Mouse (Mus musculus) layer of hippocampus, postnatal 14 days (tissue): ENCODE data around the gene Pou3f4. TPM values are rescaled to one million over a fixed set of nuclear protein-coding genes. Genes with fewer than 3 reads are reported as not detected.
"Not testable (repeated sequence)": the region's sequence is repeated elsewhere in the genome, so short reads cannot be mapped to it uniquely, and the experiment has no call there.

ENCODE experiments used
- DNase-seq, 2 experiments: peaks; one replicate each; pipeline ENCODE4 v3.0.0; 2021 to 2022; ENCODE audit warnings: low spot score in 2 of 2, mixed read lengths in 1 of 2
- long read RNA-seq, 2 experiments: library from polyadenylated mRNA; stranded (forward); transcript quantifications; one replicate each; pipeline ENCODE4 v2.0.0; 2021
- total RNA-seq, 2 experiments: library from RNA; stranded (reverse); gene quantifications; 2 replicates each; pipeline ENCODE4 v1.2.3; 2021

The Pou3f4 gene
- 1 to 10 TPM; 3.3 to 4.4 TPM for total RNA-seq
- long read RNA-seq, experiment 1, partial matches to known transcripts: 0 of 1 reads
- long read RNA-seq, experiment 1, other reads (novel, unspliced or antisense): 0 of 1 reads
- long read RNA-seq, experiment 2: 0 reads

DNA sequence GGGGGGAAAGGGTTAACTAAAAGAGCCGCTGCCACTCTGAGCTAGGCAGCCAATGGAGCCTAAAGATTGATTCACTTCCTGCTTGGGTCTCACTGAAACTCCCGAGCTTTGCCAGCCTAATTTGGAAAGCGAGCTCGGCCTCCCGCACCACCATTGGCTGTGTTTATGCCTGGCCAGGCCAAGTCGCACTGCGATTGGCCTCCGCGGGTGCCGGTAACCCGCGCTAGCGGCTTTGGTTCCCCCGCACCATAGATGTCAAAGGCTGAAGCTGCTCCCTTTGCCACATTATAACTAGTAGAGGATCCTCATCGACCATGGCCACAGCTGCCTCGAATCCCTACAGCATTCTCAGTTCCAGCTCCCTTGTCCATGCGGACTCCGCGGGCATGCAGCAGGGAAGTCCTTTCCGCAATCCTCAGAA is at the start of gene Pou3f4:
Gene Pou3f4, plus strand, starts transcription at position 130 of the 421 bp plus-strand sequence.
- DNase-seq: peak; percentile 69 to 86

GRCm38 (mm10) chrX:110765939-110766338 is 48.1 kb upstream of the Pou3f4 start:
- no peak for DNase-seq

DNA sequence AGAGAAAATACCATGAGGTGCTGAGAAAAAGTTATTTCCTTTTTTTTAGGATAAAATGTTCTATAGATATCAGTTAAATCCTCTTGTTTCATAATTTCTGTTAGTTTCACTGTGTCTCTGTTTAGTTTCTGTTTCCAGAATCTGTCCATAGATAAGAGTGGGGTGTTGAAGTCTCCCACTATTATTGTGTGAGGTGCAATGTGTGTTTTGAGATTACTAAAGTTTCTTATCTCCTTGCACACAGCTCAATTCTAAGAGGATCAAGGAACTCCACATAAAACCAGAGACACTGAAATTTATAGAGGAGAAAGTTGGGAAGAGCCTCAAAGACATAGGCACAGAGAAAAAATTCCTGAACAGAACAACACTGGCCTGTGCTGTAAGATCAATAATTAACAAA is 39.3 kb upstream of the Pou3f4 start:
- DNase-seq: not testable (repeated sequence)

GRCm38 (mm10) chrX:110802502-110802901 is 11.6 kb upstream of the Pou3f4 start:
- no peak for DNase-seq

- no peak for DNase-seq
Observed at GRCm38 (mm10) chrX:110810001-110810578, 4.0 kb upstream of the Pou3f4 start.

DNA sequence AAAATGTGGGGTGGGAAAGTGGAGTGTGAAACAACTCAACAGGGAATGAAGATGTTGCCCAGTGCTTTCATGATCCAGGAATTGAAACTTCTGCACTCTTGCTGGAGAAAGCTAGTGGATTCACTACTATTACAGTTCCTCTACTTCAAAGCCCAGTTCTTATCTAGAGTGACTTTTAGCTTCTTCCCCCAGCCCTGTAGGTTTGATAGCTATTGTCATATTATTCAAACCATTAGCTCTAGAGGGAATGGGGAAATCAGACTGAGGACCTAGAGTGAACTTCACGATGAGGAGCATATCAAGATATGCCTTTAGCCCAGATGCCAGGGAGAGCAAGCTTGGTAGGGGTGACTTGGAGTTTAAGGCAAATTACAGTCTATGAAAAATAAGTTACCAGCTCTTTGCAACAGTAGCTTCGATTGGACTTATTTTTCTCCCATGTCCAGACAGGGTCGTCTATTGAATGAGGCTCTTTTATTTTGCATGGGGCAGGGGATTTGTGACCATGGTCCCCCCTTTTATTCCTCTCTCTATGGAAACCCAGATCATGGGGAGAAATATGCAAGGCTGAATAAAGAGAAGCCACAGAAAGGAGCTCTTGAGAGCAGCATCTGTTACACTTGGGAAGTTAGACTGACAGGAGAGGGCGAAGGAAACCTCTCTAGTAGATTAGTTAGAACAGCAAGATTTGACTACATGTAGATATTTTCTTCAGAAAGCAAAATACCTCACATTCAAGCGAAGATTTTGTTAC is 3.1 kb upstream of the Pou3f4 start:
- DNase-seq: no peak

DNA sequence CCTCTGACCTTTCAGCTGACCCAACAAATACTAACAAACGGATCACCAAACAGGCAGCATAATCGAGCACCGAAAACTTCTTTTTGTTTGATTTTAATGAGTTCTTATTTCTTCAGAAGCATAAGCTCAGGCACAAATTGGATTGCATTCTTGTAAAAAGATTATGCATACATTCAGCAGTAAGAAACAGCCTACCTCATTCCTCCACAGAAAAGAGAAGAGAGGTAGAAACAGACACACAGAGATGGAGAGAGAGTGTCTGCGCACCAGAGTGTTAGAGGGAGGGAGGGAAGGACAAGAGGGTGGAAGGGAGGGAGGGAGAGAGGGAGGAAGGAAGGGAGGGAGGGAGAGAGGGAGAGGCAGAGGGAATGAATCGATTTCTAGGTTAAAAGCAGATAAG is 2.0 kb upstream of the Pou3f4 start:
- DNase-seq: no peak

GRCm38 (mm10) chrX:110813401-110813800 is 679 bp upstream of the Pou3f4 start:
- no peak for DNase-seq

DNA sequence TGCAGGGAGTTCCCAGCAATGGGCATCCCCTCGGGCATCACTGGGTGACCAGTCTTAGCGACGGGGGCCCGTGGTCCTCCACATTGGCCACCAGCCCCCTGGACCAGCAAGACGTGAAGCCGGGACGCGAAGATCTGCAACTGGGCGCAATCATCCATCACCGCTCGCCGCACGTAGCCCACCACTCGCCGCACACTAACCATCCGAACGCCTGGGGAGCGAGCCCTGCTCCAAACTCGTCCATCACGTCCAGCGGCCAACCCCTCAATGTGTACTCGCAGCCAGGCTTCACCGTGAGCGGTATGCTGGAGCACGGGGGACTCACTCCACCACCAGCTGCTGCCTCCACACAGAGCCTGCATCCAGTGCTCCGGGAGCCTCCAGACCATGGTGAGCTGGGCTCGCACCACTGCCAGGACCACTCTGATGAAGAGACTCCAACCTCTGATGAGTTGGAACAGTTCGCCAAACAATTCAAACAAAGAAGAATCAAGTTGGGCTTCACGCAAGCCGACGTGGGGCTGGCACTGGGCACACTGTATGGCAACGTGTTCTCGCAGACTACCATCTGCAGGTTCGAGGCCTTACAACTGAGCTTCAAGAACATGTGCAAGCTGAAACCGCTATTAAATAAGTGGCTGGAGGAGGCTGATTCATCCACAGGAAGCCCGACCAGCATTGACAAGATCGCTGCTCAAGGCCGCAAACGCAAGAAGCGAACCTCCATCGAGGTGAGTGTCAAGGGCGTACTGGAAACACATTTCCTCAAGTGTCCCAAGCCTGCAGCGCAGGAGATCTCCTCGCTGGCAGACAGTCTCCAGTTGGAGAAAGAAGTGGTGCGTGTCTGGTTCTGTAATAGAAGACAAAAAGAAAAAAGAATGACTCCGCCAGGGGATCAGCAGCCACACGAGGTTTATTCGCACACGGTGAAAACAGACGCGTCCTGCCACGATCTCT is 790 bp downstream of the Pou3f4 start:
- no peak for DNase-seq

GRCm38 (mm10) chrX:110815549-110815930 is 1.5 kb downstream of the Pou3f4 start:
- DNase-seq: no peak

DNA sequence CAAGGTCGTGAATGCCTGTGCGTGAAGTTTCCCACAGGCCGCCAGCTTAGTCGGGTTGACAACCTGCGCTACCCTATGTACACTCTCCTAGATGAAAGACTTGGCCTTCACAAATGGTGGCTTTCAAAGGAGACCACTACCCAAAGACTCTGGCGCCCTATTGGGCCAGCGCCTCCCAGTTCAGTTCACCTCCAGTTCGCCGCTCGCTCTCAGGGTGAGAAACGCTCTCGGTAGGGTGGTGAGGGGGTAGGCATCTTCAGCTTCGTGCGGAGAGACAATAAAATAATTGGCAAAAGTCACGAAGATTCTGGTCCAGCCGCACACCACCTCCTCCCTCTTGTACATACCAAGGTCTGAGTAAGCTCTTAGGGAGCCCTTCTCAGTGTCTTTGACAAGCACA is 2.5 kb downstream of the Pou3f4 start:
- no peak for DNase-seq

DNA sequence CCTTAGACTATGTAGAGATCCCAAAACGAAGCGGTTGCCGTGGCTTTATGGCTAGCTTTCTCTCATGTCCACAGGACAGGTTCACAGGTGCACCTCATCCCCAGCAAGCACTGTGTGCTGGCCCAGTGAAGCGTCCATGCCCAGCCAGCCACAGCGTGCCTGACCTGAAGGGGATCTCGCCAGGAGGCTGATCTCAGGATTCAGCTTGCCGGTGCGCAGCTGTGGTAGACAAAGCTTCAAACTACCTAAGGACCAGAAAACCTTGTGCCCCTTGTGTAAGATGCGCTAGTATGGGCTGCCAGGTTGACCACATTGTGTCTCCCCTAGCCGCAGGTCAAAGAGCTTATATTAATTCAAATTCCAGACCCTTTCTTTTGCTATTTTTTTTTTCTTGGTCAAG is 3.1 kb downstream of the Pou3f4 start:
- no peak for DNase-seq

DNA sequence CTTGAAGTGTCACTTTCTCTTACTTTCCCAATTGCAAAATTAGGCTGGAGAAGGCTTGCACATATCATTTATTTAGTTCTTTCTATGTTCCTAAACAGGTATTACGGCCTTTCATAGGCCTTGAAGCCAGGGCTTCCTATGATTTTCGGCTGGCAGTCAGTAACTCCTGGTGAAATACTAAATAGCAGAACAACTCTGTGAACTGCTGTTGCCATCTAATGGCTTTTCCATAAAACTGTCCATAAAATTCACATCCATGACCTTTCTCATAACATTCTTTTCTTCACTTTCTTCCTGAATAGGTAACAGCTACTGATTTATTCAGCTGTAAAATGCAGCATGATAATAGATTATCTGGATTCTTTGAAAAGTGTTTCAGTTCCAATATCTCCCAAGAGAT is 23.4 kb downstream of the Pou3f4 start:
- DNase-seq: no peak

GRCm38 (mm10) chrX:110851300-110851699 is 37.2 kb downstream of the Pou3f4 start:
- DNase-seq: peak in 1 of 2 experiments; percentile 13
